Mouse (Mus musculus) splenic B cell, adult 2 months (primary cell): ENCODE measurements around the gene Ccsap.

Experiments
- DNase-seq: peaks from one replicate; pipeline ENCODE4 v3.0.0-alpha.2; 2011; ENCODE audit warnings: low read depth, low spot score
- H3K27me3 ChIP-seq: 2 replicates; pipeline ENCODE4 v1.6.1; 2012; ENCODE audit warnings: mild to moderate bottlenecking, low read length, moderate library complexity, mixed read lengths; ENCODE audit not compliant: control insufficient read depth, poor library complexity, insufficient read depth, severe bottlenecking
- H3K36me3 ChIP-seq: 2 replicates; pipeline ENCODE4 v1.6.1; 2012; ENCODE audit warnings: mild to moderate bottlenecking, low read length, moderate library complexity, mixed read lengths; ENCODE audit not compliant: control insufficient read depth, poor library complexity, insufficient read depth, severe bottlenecking

Gene Ccsap

DNA sequence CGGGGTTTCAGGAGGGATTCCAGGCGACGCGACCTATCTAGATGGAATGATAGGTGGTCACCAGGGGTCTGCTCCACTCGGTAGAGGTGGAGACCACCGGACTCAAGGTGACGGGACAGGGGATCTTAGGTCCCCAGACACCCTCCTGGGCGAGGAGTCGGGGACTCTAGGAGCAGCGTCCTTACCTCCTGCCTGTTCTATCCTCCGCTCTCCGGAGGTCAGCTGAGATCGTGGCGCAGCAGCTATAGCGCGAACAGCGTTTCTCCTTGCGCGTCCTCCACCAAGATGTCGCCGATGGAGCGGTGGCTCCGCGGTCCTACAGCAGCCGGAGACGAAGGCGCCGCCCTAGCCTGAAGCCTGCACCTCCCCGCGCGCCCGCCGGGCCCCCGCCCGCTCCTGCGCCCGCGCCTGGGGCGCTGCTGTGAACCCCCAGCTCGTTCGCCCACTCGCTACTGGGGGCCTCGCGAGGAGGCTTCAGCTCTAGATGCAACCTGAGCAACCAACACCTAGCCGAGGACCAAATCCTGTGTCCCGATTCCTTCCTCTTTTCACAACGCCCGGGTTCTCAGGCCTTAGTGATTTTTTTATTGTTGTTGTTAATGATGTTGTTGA, at the start of gene Ccsap:
Gene Ccsap (minus strand): TSS at position 562 of the 612 bp plus-strand sequence.
- Histone ChIP-seq H3K27me3 (no peaks in the 10 kb centered on the region), H3K36me3 (no peaks in the 10 kb centered on the region)
- DNase-seq = peak; percentile 63

DNA sequence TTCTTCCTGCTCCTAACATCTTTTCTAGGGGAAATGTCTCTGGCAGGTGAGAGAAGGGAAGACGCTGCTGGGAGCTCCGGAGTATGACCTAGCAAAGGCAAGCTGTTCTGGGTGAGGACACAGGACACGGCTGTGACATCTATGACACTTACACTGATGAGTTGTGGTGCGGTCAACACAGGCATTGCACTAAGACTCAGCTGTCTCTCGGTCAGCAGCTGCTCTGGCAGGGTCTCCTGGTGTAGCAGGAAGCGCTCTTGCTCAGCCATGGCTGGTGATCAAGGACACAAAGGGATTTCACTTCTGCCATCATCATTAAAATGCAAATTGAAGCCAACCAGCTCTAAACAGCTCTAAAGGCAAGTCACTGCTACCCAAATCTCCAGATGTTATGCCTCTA, 47.6 kb upstream of the Ccsap start:
- H3K27me3 ChIP-seq = no peaks in the 10 kb centered on the region
- H3K36me3 ChIP-seq = peaks cover 10% of the 10 kb centered on the region
- DNase-seq = no peak

DNA sequence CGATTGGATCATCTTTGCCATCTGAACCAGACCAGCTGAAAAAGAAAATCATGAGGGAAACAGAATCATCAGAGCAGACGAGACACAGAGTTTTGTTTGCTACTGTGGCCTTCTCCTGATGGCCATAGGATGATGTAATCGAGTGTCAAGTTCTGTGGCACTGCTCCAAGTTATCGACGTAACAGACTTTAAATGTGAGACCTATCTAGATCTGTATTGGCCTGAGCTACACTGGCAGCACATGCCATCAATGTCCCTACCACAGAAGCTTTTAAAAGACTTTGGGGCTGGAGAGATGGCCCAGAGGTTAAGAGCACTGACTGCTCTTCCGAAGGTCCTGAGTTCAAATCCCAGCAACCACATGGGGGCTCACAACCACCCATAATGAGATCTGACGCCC, 42.6 kb upstream of the Ccsap start:
- Histone ChIP-seq H3K27me3 (no peaks in the 10 kb centered on the region), H3K36me3 (peaks cover 16% of the 10 kb centered on the region; the same call in 1 of the 2 replicates)
- no peak for DNase-seq

- peaks cover 14% of the 10 kb centered on the region; the same call in 1 of the 2 replicates for H3K36me3 ChIP-seq
- no peaks in the 10 kb centered on the region for H3K27me3 ChIP-seq
- DNase-seq = no peak
Measured at GRCm38 (mm10) chr8:123899366-123899765, 39.4 kb upstream of the Ccsap start.

GRCm38 (mm10) chr8:123898576-123898975, 38.6 kb upstream of the Ccsap start:
- Histone ChIP-seq H3K27me3 (no peaks in the 10 kb centered on the region), H3K36me3 (peaks cover 12% of the 10 kb centered on the region; the same call in 1 of the 2 replicates)
- DNase-seq = no peak

GRCm38 (mm10) chr8:123896774-123897173, 36.8 kb upstream of the Ccsap start:
- DNase-seq = no peak
- Histone ChIP-seq H3K27me3 (no peaks in the 10 kb centered on the region), H3K36me3 (peaks cover 6% of the 10 kb centered on the region; the same call in 1 of the 2 replicates)

- DNase-seq = no peak
Measured at GRCm38 (mm10) chr8:123896366-123896761, 36.4 kb upstream of the Ccsap start.

DNA sequence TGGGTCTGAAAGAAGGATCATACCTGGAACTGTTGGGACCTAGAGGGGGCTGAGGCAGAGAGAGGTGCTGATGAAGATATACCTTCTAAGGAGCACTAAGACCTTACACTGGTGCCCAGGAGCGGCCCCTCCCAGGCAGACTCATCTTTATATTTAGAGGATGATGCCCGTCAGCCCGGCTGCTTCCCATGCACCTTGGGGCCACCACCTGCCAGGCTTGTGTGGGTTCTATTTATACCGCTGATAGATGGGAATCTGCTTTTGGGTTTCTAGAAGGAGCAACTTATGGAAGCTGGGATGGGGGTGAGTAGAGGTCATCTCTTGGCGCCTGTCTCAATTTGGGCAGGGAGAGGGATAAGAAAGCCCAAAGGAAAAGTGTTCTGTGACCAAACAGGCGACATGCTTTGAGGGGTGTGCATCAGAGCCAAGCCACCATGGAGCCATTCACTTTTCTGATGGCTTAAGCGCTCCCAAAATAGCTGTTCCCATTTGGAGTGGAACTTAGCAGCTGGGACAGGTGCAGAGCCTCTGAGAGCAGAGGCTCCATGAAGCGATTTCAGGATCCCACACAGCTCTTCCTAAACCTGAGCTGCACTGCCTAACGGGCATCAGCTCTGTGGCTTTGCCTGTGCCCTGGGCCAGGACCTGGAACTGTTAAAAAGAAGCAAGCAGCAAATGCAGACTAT, 35.8 kb upstream of the Ccsap start:
- H3K27me3 ChIP-seq = no peaks in the 10 kb centered on the region

More at GRCm38 (mm10) chr8:123896366-123896761, 36.4 kb upstream of the Ccsap start:
- H3K27me3 ChIP-seq = no peaks in the 10 kb centered on the region
- peaks cover 3% of the 10 kb centered on the region; the same call in 1 of the 2 replicates for H3K36me3 ChIP-seq

GRCm38 (mm10) chr8:123895230-123895629, 35.2 kb upstream of the Ccsap start:
- Histone ChIP-seq H3K36me3 (no peaks in the 10 kb centered on the region), H3K27me3 (no peaks in the 10 kb centered on the region)
- no peak for DNase-seq

More for the DNA sequence above, 35.8 kb upstream of the Ccsap start:
- H3K36me3 ChIP-seq = peaks cover 3% of the 10 kb centered on the region; the same call in 1 of the 2 replicates
- no peak for DNase-seq

DNA sequence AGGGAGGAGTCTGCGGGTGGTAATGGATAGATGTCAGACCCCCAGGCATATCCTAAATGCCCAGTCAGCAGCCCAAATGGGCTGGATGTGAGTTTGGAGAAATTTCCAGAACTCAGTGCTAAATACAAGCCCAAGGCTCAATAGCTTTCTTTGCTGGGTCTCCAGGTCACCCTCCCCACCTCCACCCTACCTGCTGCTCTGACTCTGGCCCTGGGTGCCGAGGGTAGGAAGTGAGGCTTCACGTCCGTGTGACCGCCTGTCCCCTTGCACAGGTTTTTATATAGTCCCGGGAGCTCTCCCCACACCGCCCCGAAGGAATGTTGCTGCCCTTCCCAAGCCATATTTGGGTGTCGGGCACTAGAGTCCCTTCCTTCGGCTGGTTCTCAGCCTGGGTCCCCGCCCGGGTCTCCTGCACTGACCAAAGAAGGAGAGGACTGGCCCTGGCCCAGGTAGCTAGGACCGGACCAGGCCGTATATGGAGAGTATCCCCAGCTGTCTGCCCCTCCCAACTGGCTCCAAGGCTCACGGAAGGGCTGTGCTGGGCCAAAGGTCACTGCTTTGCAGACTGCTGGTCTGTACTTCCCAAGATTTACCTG, 34.6 kb upstream of the Ccsap start, which contains the start of gene Acta1:
Gene Acta1 (minus strand): TSS at position 250 of the 596 bp plus-strand sequence.
- no peak for DNase-seq

GRCm38 (mm10) chr8:123893413-123893812, 33.4 kb upstream of the Ccsap start:
- H3K27me3 ChIP-seq = no peaks in the 10 kb centered on the region
- H3K36me3 ChIP-seq = no peaks in the 10 kb centered on the region
- DNase-seq = no peak

More for the DNA sequence above, 34.6 kb upstream of the Ccsap start, which contains the start of gene Acta1:
- Histone ChIP-seq H3K27me3 (no peaks in the 10 kb centered on the region), H3K36me3 (no peaks in the 10 kb centered on the region)

GRCm38 (mm10) chr8:123892586-123893155, 32.7 kb upstream of the Ccsap start:
- Histone ChIP-seq H3K36me3 (no peaks in the 10 kb centered on the region), H3K27me3 (no peaks in the 10 kb centered on the region)
- DNase-seq = no peak

DNA sequence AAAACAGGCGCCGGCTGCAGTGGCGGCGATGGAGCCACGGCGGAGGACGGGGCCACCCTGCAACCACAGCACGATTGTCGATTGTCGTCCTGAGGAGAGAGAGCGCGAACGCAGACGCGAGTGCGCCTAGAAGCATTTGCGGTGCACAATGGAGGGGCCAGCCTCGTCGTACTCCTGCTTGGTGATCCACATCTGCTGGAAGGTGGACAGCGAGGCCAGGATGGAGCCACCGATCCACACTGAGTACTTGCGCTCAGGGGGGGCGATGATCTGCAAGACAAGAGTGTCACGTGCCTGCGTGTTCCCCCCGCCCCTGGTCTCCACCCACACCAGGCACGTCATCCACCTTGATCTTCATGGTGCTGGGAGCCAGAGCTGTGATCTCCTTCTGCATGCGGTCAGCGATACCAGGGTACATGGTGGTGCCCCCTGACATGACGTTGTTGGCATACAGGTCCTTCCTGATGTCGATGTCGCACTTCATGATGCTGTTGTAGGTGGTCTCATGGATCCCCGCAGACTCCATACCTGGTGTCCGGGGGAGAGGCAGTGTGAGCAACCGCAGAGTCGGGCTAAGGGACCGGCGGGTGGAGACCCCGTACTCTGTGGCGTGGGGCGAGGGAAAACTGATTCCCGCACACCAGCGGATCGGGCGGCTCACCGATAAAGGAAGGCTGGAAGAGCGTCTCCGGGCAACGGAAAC, 32.0 kb upstream of the Ccsap start:
- DNase-seq = no peak
- H3K36me3 ChIP-seq = no peaks in the 10 kb centered on the region
- no peaks in the 10 kb centered on the region for H3K27me3 ChIP-seq

GRCm38 (mm10) chr8:123891271-123891670, 31.3 kb upstream of the Ccsap start:
- Histone ChIP-seq H3K27me3 (no peaks in the 10 kb centered on the region), H3K36me3 (no peaks in the 10 kb centered on the region)
- DNase-seq = no peak
